In genomic region chr13:51156014-51156386, GRCm38 (mm10) we compare ENCODE assay signal across 20 mouse cellular contexts. TPM values are rescaled to one million over a fixed set of nuclear protein-coding genes. Genes with fewer than 3 reads are reported as not detected.
DNase-seq lines count a peak whose midpoint lies in the region; ATAC-seq and TF ChIP-seq lines count a peak whose summit lies in the region.
"Had no signal": no experiment of that assay in that cellular context is flagged by ENCODE, and none has a peak within 500 bp of the region (broad histone marks: within the 10 kb centered on the region; RNA-seq: fewer than 3 reads in every experiment).

No protein-coding gene starts in this region.

- no peaks in the 10 kb centered on the region for H3K9me3 ChIP-seq in forebrain, embryonic 15.5 days
- H3K9me3 ChIP-seq in forebrain, embryonic 10.5 days, result no peaks in the 10 kb centered on the region
- H3K9me3 ChIP-seq in heart, postnatal 0 days (replicated peaks; ENCODE audit: control insufficient read depth, low read length), result no peaks in the 10 kb centered on the region
- no peaks in the 10 kb centered on the region for H3K9me3 ChIP-seq in midbrain, embryonic 16.5 days (replicated peaks; ENCODE audit: control insufficient read depth, low read length, poor library complexity, severe bottlenecking)
- no peaks in the 10 kb centered on the region for H3K9me3 ChIP-seq in midbrain, postnatal 0 days (ENCODE audit: low read length)
- H3K9me3 ChIP-seq: forebrain, embryonic 12.5 days; hindbrain, embryonic 10.5 days; limb, embryonic 15.5 days; megakaryocyte, embryonic 14.5 days; neural tube, embryonic 12.5 days had no signal

- peaks cover 26% of the 10 kb centered on the region for H3K36me3 ChIP-seq in forebrain, embryonic 15.5 days
- H3K36me3 ChIP-seq in forebrain, embryonic 10.5 days (replicated peaks), result peaks cover 73% of the 10 kb centered on the region
- H3K36me3 ChIP-seq in heart, postnatal 0 days (replicated peaks; ENCODE audit: control insufficient read depth, insufficient read depth, low read length), result peaks cover 29% of the 10 kb centered on the region
- 0 out of 2 replicates have a peak, but pooled peaks cover 3% of the 10 kb centered on the region for H3K36me3 ChIP-seq in midbrain, embryonic 16.5 days (ENCODE audit: control insufficient read depth, insufficient read depth, low read length)
- H3K36me3 ChIP-seq in midbrain, postnatal 0 days (ENCODE audit: insufficient read depth, low read length), result peaks cover 4% of the 10 kb centered on the region; the same call in 1 of the 2 replicates

- TF ChIP-seq CTCF in heart, postnatal 0 days (IDR thresholded peaks at IDR 0.05; ENCODE audit: low read depth), result no peak
- no peak for TF ChIP-seq CTCF in midbrain, postnatal 0 days (IDR thresholded peaks at IDR 0.05)

- H3K27me3 ChIP-seq in forebrain, embryonic 15.5 days, result no peaks in the 10 kb centered on the region
- no peaks in the 10 kb centered on the region for H3K27me3 ChIP-seq in forebrain, embryonic 10.5 days (ENCODE audit: poor library complexity, severe bottlenecking)
- H3K27me3 ChIP-seq in heart, postnatal 0 days (ENCODE audit: control insufficient read depth, insufficient read depth, low read length), result no peaks in the 10 kb centered on the region
- no peaks in the 10 kb centered on the region for H3K27me3 ChIP-seq in midbrain, embryonic 16.5 days (ENCODE audit: control insufficient read depth, insufficient read depth, low read depth, low read length)
- no peaks in the 10 kb centered on the region for H3K27me3 ChIP-seq in midbrain, postnatal 0 days (ENCODE audit: insufficient read depth, low read length)
- H3K27me3 ChIP-seq: CH12.LX; forebrain, embryonic 12.5 days; limb, embryonic 15.5 days; megakaryocyte, embryonic 14.5 days; neural tube, embryonic 12.5 days had no signal

- H3K27ac ChIP-seq in forebrain, embryonic 15.5 days (replicated peaks), result no peak overlapping the region
- H3K27ac ChIP-seq in forebrain, embryonic 10.5 days, result no peak overlapping the region
- H3K27ac ChIP-seq in heart, postnatal 0 days (ENCODE audit: low read depth), result peak overlapping the region; percentile 91
- no peak overlapping the region for H3K27ac ChIP-seq in midbrain, embryonic 16.5 days (ENCODE audit: low read length)
- H3K27ac ChIP-seq in midbrain, postnatal 0 days (ENCODE audit: low read depth, low read length), result no peak overlapping the region
- H3K27ac ChIP-seq: forebrain, embryonic 12.5 days; hindbrain, embryonic 10.5 days; limb, embryonic 15.5 days; neural tube, embryonic 12.5 days had no signal

- ATAC-seq in forebrain, embryonic 15.5 days (replicated peaks), result 0 out of 2 replicates have a peak, but pooled peaks have one; percentile 2
- ATAC-seq in heart, postnatal 0 days (ENCODE audit: insufficient read depth, low read depth), result peak; percentile 69
- ATAC-seq in midbrain, embryonic 16.5 days, result peak; percentile 10; the same call in 1 of the 2 replicates
- no peak for ATAC-seq in midbrain, postnatal 0 days (ENCODE audit: low FRiP score)
- ATAC-seq: inflammation-experienced regulatory T-cells, adult 6 months; liver, postnatal 0 days had no signal

- no peaks in the 10 kb centered on the region for H3K4me1 ChIP-seq in forebrain, embryonic 15.5 days
- no peaks in the 10 kb centered on the region for H3K4me1 ChIP-seq in forebrain, embryonic 10.5 days
- peaks cover 11% of the 10 kb centered on the region; the same call in 1 of the 2 replicates for H3K4me1 ChIP-seq in heart, postnatal 0 days (ENCODE audit: control insufficient read depth, insufficient read depth)
- H3K4me1 ChIP-seq in midbrain, embryonic 16.5 days (ENCODE audit: control insufficient read depth, insufficient read depth, low read length), result no peaks in the 10 kb centered on the region
- no peaks in the 10 kb centered on the region for H3K4me1 ChIP-seq in midbrain, postnatal 0 days (ENCODE audit: insufficient read depth, low read length)
- H3K4me1 ChIP-seq: forebrain, embryonic 12.5 days; hindbrain, embryonic 10.5 days; limb, embryonic 15.5 days; neural tube, embryonic 12.5 days had no signal

- DNase-seq in forebrain, embryonic 10.5 days (ENCODE audit: extremely low spot score, low spot score), result no peak
- peak; percentile 33 for DNase-seq in heart, postnatal 0 days (ENCODE audit: low spot score)
- DNase-seq in heart, adult 11 months, result no peak
- no peak for DNase-seq in midbrain, postnatal 0 days (ENCODE audit: low spot score)
- no peak for DNase-seq in embryo, embryonic 10.5 days (ENCODE audit: low spot score)
- DNase-seq: cerebellum, adult 11 months; gastrocnemius, postnatal 25 days; kidney, postnatal 4 days; liver, postnatal 0 days; right cerebral cortex, postnatal 14 days; thymus, postnatal 36 days had no signal

- 95% methylated on average over 6 of the region's 6 CpGs for WGBS in forebrain, embryonic 15.5 days
- 93% methylated on average over 6 of the region's 6 CpGs for WGBS in forebrain, embryonic 10.5 days
- WGBS in heart, postnatal 0 days, result 56% methylated on average over 6 of the region's 6 CpGs
- WGBS in midbrain, embryonic 16.5 days, result 96% methylated on average over 6 of the region's 6 CpGs
- 95% methylated on average over 6 of the region's 6 CpGs for WGBS in midbrain, postnatal 0 days

- no peak overlapping the region for H3K9ac ChIP-seq in forebrain, embryonic 15.5 days (replicated peaks)
- H3K9ac ChIP-seq in heart, postnatal 0 days (replicated peaks; ENCODE audit: low read depth, low read length), result peak overlapping the region; percentile 30; the same call in 1 of the 2 replicates
- H3K9ac ChIP-seq in midbrain, embryonic 16.5 days (ENCODE audit: low read depth, low read length), result no peak overlapping the region
- no peak overlapping the region for H3K9ac ChIP-seq in midbrain, postnatal 0 days (replicated peaks; ENCODE audit: low read length, poor library complexity, severe bottlenecking)
- H3K9ac ChIP-seq: forebrain, embryonic 12.5 days; limb, embryonic 15.5 days; liver, postnatal 0 days; neural tube, embryonic 12.5 days had no signal

- H3K4me2 ChIP-seq in forebrain, embryonic 15.5 days (replicated peaks), result no peak overlapping the region
- H3K4me2 ChIP-seq in heart, postnatal 0 days (ENCODE audit: low read depth, low read length), result peak overlapping the region; percentile 53
- H3K4me2 ChIP-seq in midbrain, embryonic 16.5 days (ENCODE audit: low read length), result no peak overlapping the region
- H3K4me2 ChIP-seq in midbrain, postnatal 0 days (ENCODE audit: low read depth, low read length, poor library complexity, severe bottlenecking), result no peak overlapping the region
- H3K4me2 ChIP-seq: forebrain, embryonic 12.5 days; limb, embryonic 15.5 days; neural tube, embryonic 12.5 days had no signal

- no peak overlapping the region for H3K4me3 ChIP-seq in forebrain, embryonic 15.5 days
- H3K4me3 ChIP-seq in forebrain, embryonic 10.5 days, result no peak overlapping the region
- H3K4me3 ChIP-seq in heart, postnatal 0 days (ENCODE audit: low read depth, low read length), result peak overlapping the region; percentile 34
- no peak overlapping the region for H3K4me3 ChIP-seq in midbrain, embryonic 16.5 days (ENCODE audit: low read depth, low read length)
- no peak overlapping the region for H3K4me3 ChIP-seq in midbrain, postnatal 0 days (ENCODE audit: low read depth, low read length)
- H3K4me3 ChIP-seq: forebrain, embryonic 12.5 days; hindbrain, embryonic 10.5 days; limb, embryonic 15.5 days; megakaryocyte, embryonic 14.5 days; neural tube, embryonic 12.5 days had no signal

- TF ChIP-seq EP300 in heart, postnatal 0 days (IDR thresholded peaks at IDR 0.05; ENCODE audit: low read depth), result no peak

RNA-seq across cellular contexts. Expression of gene Nxnl2, which starts 14.8 kb away (rescaled TPM):
- 0.97 and 1.4 TPM in 2 replicates for polyA plus RNA-seq in forebrain, embryonic 15.5 days (2015; fragmentation: Nextera tagmentation; extraction: Ambion mirVana)
- polyA plus RNA-seq in forebrain, embryonic 10.5 days (2016; fragmentation: Nextera tagmentation; extraction: Ambion mirVana), result 0.49 and 0.56 TPM in 2 replicates
- 1.1 and 3.5 TPM in 2 replicates for total RNA-seq in heart, postnatal 0 days (2014; rRNA removed; ENCODE audit: low replicate concordance)
- polyA plus RNA-seq in heart, postnatal 0 days (2015; fragmentation: Nextera tagmentation; extraction: Ambion mirVana), result 1.1 TPM in 2 replicates
- polyA plus RNA-seq in midbrain, embryonic 16.5 days (2015; fragmentation: Nextera tagmentation; extraction: Ambion mirVana), result 3.2 and 3.9 TPM in 2 replicates
- total RNA-seq in midbrain, postnatal 0 days (2014; rRNA removed), result 3.4 and 6.7 TPM in 2 replicates
- 8.3 and 9.3 TPM in 2 replicates for polyA plus RNA-seq in midbrain, postnatal 0 days (2015; fragmentation: Nextera tagmentation; extraction: Ambion mirVana)
- total RNA-seq: gastrocnemius, postnatal 25 days had no signal

RNA-seq across cellular contexts. Expression of gene Spin1, which starts 55.3 kb away (rescaled TPM):
- polyA plus RNA-seq in forebrain, embryonic 15.5 days (2015; fragmentation: Nextera tagmentation; extraction: Ambion mirVana), result 168 and 177 TPM in 2 replicates
- 81.7 and 83.3 TPM in 2 replicates for polyA plus RNA-seq in forebrain, embryonic 10.5 days (2016; fragmentation: Nextera tagmentation; extraction: Ambion mirVana)
- total RNA-seq in heart, postnatal 0 days (2014; rRNA removed; ENCODE audit: low replicate concordance), result 41.7 and 54.5 TPM in 2 replicates
- 31.3 TPM in 2 replicates for polyA plus RNA-seq in heart, postnatal 0 days (2015; fragmentation: Nextera tagmentation; extraction: Ambion mirVana)
- 181 and 183 TPM in 2 replicates for polyA plus RNA-seq in midbrain, embryonic 16.5 days (2015; fragmentation: Nextera tagmentation; extraction: Ambion mirVana)
- 214 and 241 TPM in 2 replicates for total RNA-seq in midbrain, postnatal 0 days (2014; rRNA removed)
- 154 and 158 TPM in 2 replicates for polyA plus RNA-seq in midbrain, postnatal 0 days (2015; fragmentation: Nextera tagmentation; extraction: Ambion mirVana)
